Mouse (Mus musculus): ENCODE data around the gene Spry1. TPM values are rescaled to one million over a fixed set of nuclear protein-coding genes. Genes with fewer than 3 reads are reported as not detected.

Spry1 gene
- total and polyA plus RNA-seq, 3 experiments = not detected

DNA sequence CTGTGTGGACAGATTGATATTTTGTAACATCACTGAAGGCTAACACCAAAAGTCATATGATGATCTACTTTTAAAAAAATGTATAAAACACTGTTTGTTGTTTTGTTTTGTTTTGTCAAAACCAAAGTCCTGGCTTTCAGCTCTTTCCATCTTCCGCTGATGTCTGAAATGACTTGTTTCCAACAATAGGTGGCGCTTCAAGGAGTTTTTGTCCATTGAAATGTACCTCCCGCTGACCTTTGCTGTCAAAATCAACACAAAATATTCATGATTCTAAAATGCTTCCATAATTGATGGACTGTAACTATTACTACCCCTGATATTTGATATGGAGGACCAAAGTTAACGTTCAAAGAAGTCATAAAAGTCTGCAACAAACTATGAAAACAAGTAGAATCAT, 5.1 kb upstream of the Spry1 start:
- DNase-seq (ENCODE audit: extremely low read depth) = peak; percentile 31
- TF ChIP-seq RCOR1 (conservative IDR thresholded peaks at IDR 0.05; ENCODE audit: low read depth, low read length) (no peak), ZC3H11A (IDR thresholded peaks at IDR 0.05; ENCODE audit: low read depth, low read length) (0 out of 2 replicates have a peak, but pooled peaks have one; percentile 11), CTCF (conservative IDR thresholded peaks at IDR 0.05 in 1 of 2, IDR thresholded peaks at IDR 0.05 in 1 of 2; ENCODE audit: low read depth in 2 of 2, low read length in 2 of 2) (peak; percentile 22 to 69; a peak in 3 of 4 replicates), SMC3 (IDR thresholded peaks at IDR 0.05; ENCODE audit: low read depth, low read length) (peak; percentile 73), RAD21 (IDR thresholded peaks at IDR 0.05; ENCODE audit: low read depth, low read length) (peak; percentile 62), MEF2A (IDR thresholded peaks at IDR 0.05; ENCODE audit: borderline replicate concordance, low read depth, low read length) (no peak)
- H3K9ac ChIP-seq (ENCODE audit: insufficient read depth, low read depth) = no peak overlapping the region
- no peak overlapping the region for H3K4me3 ChIP-seq (replicated peaks in 1 of 3; ENCODE audit: low read depth in 2 of 3, low read length in 2 of 3, poor library complexity in 1 of 3)
- dilution Hi-C loops (cut with MboI; ENCODE audit: extremely low pct_ligation_motif_present, extremely low pct_unique_long_range_greater_than_20kb, low sequenced_read_pairs) (no loop called here), in situ Hi-C loops (cut with MboI; ENCODE audit: low pct_ligation_motif_present, low pct_unique_long_range_greater_than_20kb, low sequenced_read_pairs) (no loop called here)
- no peak overlapping the region for H3K4me2 ChIP-seq (ENCODE audit: insufficient read depth, low read depth, poor library complexity, severe bottlenecking)
- H3K27ac ChIP-seq (ENCODE audit: insufficient read depth, low read depth) = no peak overlapping the region
- H3K4me1 ChIP-seq (ENCODE audit: control insufficient read depth in 1 of 2, insufficient read depth in 2 of 2) = no peaks in the 10 kb centered on the region
- no peaks in the 10 kb centered on the region for H3K36me3 ChIP-seq (replicated peaks in 1 of 2; ENCODE audit: control insufficient read depth in 1 of 2, insufficient read depth in 1 of 2, low read length in 1 of 2)
- no peaks in the 10 kb centered on the region for H3K27me3 ChIP-seq (replicated peaks)
- H3K79me2 ChIP-seq (replicated peaks; ENCODE audit: control insufficient read depth, extremely low read depth, insufficient read depth, poor library complexity, severe bottlenecking) = no peaks in the 10 kb centered on the region
- H3K9me3 ChIP-seq (replicated peaks; ENCODE audit: low read length) = peaks cover 1% of the 10 kb centered on the region

DNA sequence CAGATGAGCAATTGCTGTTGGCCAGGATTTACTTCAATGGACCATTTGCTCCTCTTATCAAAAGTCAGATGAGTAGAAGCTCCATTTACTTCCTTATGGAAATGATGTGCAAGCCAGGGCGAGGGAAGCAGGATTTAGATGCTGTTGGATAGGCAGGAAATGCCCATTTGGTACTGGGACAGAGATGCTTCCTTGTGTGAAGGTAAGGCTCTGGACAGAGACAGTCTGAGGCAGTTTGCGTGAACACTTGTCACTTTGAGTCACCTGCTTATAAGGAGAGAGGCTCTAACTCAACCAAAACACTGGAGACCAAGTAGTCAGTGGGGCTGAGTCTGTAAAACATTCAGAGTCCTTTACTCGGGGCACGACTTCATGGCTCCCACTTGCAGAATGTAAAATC, 2.8 kb upstream of the Spry1 start:
- no peak overlapping the region for H3K9ac ChIP-seq (ENCODE audit: insufficient read depth, low read depth)
- H3K27me3 ChIP-seq (replicated peaks) = no peaks in the 10 kb centered on the region
- H3K79me2 ChIP-seq (replicated peaks; ENCODE audit: control insufficient read depth, extremely low read depth, insufficient read depth, poor library complexity, severe bottlenecking) = no peaks in the 10 kb centered on the region
- H3K4me1 ChIP-seq (ENCODE audit: control insufficient read depth in 1 of 2, insufficient read depth in 2 of 2) = no peaks in the 10 kb centered on the region
- dilution Hi-C loops (cut with MboI; ENCODE audit: extremely low pct_ligation_motif_present, extremely low pct_unique_long_range_greater_than_20kb, low sequenced_read_pairs) = no loop called here
- H3K4me2 ChIP-seq (ENCODE audit: insufficient read depth, low read depth, poor library complexity, severe bottlenecking) = no peak overlapping the region
- in situ Hi-C loops (cut with MboI; ENCODE audit: low pct_ligation_motif_present, low pct_unique_long_range_greater_than_20kb, low sequenced_read_pairs) = no loop called here
- TF ChIP-seq MAFK (IDR thresholded peaks at IDR 0.05; ENCODE audit: insufficient replicate concordance, low read length) = no peak
- TF ChIP-seq ZNF384 (IDR thresholded peaks at IDR 0.05; ENCODE audit: low read depth, low read length) = no peak
- TF ChIP-seq NRF1 (IDR thresholded peaks at IDR 0.05; ENCODE audit: low read depth, low read length) = no peak
- no peak for TF ChIP-seq UBTF (IDR thresholded peaks at IDR 0.05; ENCODE audit: low read depth, low read length)
- H3K4me3 ChIP-seq (replicated peaks in 1 of 3; ENCODE audit: low read depth in 2 of 3, low read length in 2 of 3, poor library complexity in 1 of 3) = no peak overlapping the region
- H3K27ac ChIP-seq (ENCODE audit: insufficient read depth, low read depth) = no peak overlapping the region
- peaks cover 14% of the 10 kb centered on the region for H3K9me3 ChIP-seq (replicated peaks; ENCODE audit: low read length)
- DNase-seq (ENCODE audit: extremely low read depth) = no peak
- no peaks in the 10 kb centered on the region for H3K36me3 ChIP-seq (replicated peaks in 1 of 2; ENCODE audit: control insufficient read depth in 1 of 2, insufficient read depth in 1 of 2, low read length in 1 of 2)

DNA sequence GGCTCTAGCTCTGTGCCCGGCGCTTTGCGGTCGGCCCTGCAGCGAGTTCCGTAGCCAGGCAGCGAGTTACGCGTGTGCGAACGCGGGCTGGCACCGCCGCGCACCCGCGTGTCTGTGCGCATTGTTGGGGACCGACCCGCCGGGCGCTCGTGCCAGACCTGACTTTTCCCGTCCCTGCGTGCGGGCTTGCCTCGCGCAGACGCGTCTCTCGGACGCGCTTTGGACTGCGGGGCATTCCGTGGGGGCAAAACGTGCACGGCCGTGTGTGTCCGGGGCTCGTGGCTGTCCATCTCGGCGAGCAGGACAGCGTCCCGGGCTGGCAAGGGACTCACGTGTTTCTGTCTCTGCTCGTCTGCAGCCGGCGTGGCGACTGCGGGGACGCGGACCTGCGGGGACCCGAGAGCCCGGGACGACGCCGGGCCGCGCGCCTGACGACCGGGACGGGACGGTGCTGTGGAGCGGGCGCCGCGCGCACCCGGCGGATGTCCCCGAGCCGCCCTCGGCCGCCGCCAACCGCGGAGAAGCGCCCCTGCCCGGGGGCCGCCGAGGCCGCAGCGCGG, 495 bp downstream of the Spry1 start:
- no peak for TF ChIP-seq ZKSCAN1 (IDR thresholded peaks at IDR 0.05; ENCODE audit: borderline replicate concordance, low read depth, low read length)
- TF ChIP-seq ELF1 (IDR thresholded peaks at IDR 0.05; ENCODE audit: low read depth, low read length) = no peak
- no peak for TF ChIP-seq IRF4 (IDR thresholded peaks at IDR 0.05; ENCODE audit: low read depth, low read length)
- TF ChIP-seq MYC (IDR thresholded peaks at IDR 0.05; ENCODE audit: low read depth, low read length) = no peak
- no peak for TF ChIP-seq ETS1 (conservative IDR thresholded peaks at IDR 0.05; ENCODE audit: low read depth, low read length)
- no peak for TF ChIP-seq MAFK (IDR thresholded peaks at IDR 0.05; ENCODE audit: insufficient replicate concordance, low read length)
- no peak for TF ChIP-seq NRF1 (IDR thresholded peaks at IDR 0.05; ENCODE audit: low read depth, low read length)
- no peak for TF ChIP-seq TBP (conservative IDR thresholded peaks at IDR 0.05; ENCODE audit: low read depth, low read length)
- no peak for TF ChIP-seq ZMIZ1 (IDR thresholded peaks at IDR 0.05; ENCODE audit: low read depth, low read length)
- no peak for TF ChIP-seq USF2 (conservative IDR thresholded peaks at IDR 0.05; ENCODE audit: low read depth, low read length)
- no peak for TF ChIP-seq KAT2A (IDR thresholded peaks at IDR 0.05; ENCODE audit: insufficient replicate concordance, low read length)
- TF ChIP-seq MXI1 (IDR thresholded peaks at IDR 0.05; ENCODE audit: low read depth, low read length) = no peak
- TF ChIP-seq MAX (IDR thresholded peaks at IDR 0.05; ENCODE audit: low read length) = no peak
- no peak for TF ChIP-seq CHD2 (IDR thresholded peaks at IDR 0.05; ENCODE audit: low read length)
- TF ChIP-seq MAZ (IDR thresholded peaks at IDR 0.05; ENCODE audit: low read depth, low read length) = no peak
- no peak for TF ChIP-seq CHD1 (IDR thresholded peaks at IDR 0.05; ENCODE audit: low read depth, low read length)
- no peak for TF ChIP-seq JUN (IDR thresholded peaks at IDR 0.05; ENCODE audit: insufficient read depth, low read depth, low read length)
- no peak for TF ChIP-seq RAD21 (IDR thresholded peaks at IDR 0.05; ENCODE audit: low read depth, low read length)
- TF ChIP-seq EP300 (IDR thresholded peaks at IDR 0.05; ENCODE audit: low read length) = no peak
- no peaks in the 10 kb centered on the region for H3K79me2 ChIP-seq (replicated peaks; ENCODE audit: control insufficient read depth, extremely low read depth, insufficient read depth, poor library complexity, severe bottlenecking)
- peaks cover 19% of the 10 kb centered on the region for H3K9me3 ChIP-seq (replicated peaks; ENCODE audit: low read length)
- peaks cover 0 to 4% of the 10 kb centered on the region in 2 experiments; a peak in 1 of 4 replicates for H3K4me1 ChIP-seq (ENCODE audit: control insufficient read depth in 1 of 2, insufficient read depth in 2 of 2)
- H3K4me3 ChIP-seq (replicated peaks in 1 of 3; ENCODE audit: low read depth in 2 of 3, low read length in 2 of 3, poor library complexity in 1 of 3) = no peak overlapping the region
- H3K27me3 ChIP-seq (replicated peaks) = no peaks in the 10 kb centered on the region
- no peak overlapping the region for H3K4me2 ChIP-seq (ENCODE audit: insufficient read depth, low read depth, poor library complexity, severe bottlenecking)
- H3K36me3 ChIP-seq (replicated peaks in 1 of 2; ENCODE audit: control insufficient read depth in 1 of 2, insufficient read depth in 1 of 2, low read length in 1 of 2) = no peaks in the 10 kb centered on the region
- H3K9ac ChIP-seq (ENCODE audit: insufficient read depth, low read depth) = no peak overlapping the region
- no peak overlapping the region for H3K27ac ChIP-seq (ENCODE audit: insufficient read depth, low read depth)
- dilution Hi-C loops (cut with MboI; ENCODE audit: extremely low pct_ligation_motif_present, extremely low pct_unique_long_range_greater_than_20kb, low sequenced_read_pairs) = no loop called here
- in situ Hi-C loops (cut with MboI; ENCODE audit: low pct_ligation_motif_present, low pct_unique_long_range_greater_than_20kb, low sequenced_read_pairs) = no loop called here
- DNase-seq (ENCODE audit: extremely low read depth) = no peak

All from CH12.LX (cell line).